Mouse (Mus musculus) liver (tissue): Measurements from ENCODE around the gene Wars2.

Source experiments
- DNase-seq: peaks from one replicate; pipeline ENCODE4 v3.0.0-alpha.2; 2020; ENCODE audit warnings: mixed read lengths

Wars2 gene

GRCm38 (mm10) chr3:99249551-99249870 is 108.6 kb downstream of the Wars2 start:
- no peak for DNase-seq

GRCm38 (mm10) chr3:99249906-99250305 is 109.0 kb downstream of the Wars2 start:
- DNase-seq: no peak

GRCm38 (mm10) chr3:99251271-99252165 is 110.7 kb downstream of the Wars2 start:
- DNase-seq: no peak

- no peak for DNase-seq
Measured at GRCm38 (mm10) chr3:99252461-99253091, 111.7 kb downstream of the Wars2 start.

GRCm38 (mm10) chr3:99253092-99253488 is 112.2 kb downstream of the Wars2 start:
- DNase-seq: no peak

GRCm38 (mm10) chr3:99253497-99254451 is 112.9 kb downstream of the Wars2 start:
- no peak for DNase-seq

GRCm38 (mm10) chr3:99254559-99255151 is 113.8 kb downstream of the Wars2 start:
- no peak for DNase-seq

- no peak for DNase-seq
Measured at GRCm38 (mm10) chr3:99255411-99256365, 114.8 kb downstream of the Wars2 start.

GRCm38 (mm10) chr3:99256366-99256750 is 115.5 kb downstream of the Wars2 start:
- DNase-seq: no peak

GRCm38 (mm10) chr3:99256766-99257165 is 115.9 kb downstream of the Wars2 start:
- no peak for DNase-seq

GRCm38 (mm10) chr3:99257586-99258577 is 117.0 kb downstream of the Wars2 start:
- no peak for DNase-seq

GRCm38 (mm10) chr3:99259741-99260270 is 118.9 kb downstream of the Wars2 start:
- no peak for DNase-seq

GRCm38 (mm10) chr3:99260395-99260794 is 119.5 kb downstream of the Wars2 start:
- DNase-seq: no peak

GRCm38 (mm10) chr3:99261371-99261791 is 120.5 kb downstream of the Wars2 start:
- no peak for DNase-seq

- DNase-seq: no peak
Measured at GRCm38 (mm10) chr3:99261986-99262385, 121.1 kb downstream of the Wars2 start.

GRCm38 (mm10) chr3:99263471-99263903 is 122.6 kb downstream of the Wars2 start:
- DNase-seq: no peak

- DNase-seq: no peak
Measured at GRCm38 (mm10) chr3:99264695-99265094, 123.8 kb downstream of the Wars2 start.

- DNase-seq: no peak
Measured at GRCm38 (mm10) chr3:99266752-99267303, 126.0 kb downstream of the Wars2 start.

- DNase-seq: no peak
Measured at GRCm38 (mm10) chr3:99277973-99278580, 137.2 kb downstream of the Wars2 start.
